Comparison of ENCODE assay signal across 10 mouse cellular contexts in the genomic region with DNA sequence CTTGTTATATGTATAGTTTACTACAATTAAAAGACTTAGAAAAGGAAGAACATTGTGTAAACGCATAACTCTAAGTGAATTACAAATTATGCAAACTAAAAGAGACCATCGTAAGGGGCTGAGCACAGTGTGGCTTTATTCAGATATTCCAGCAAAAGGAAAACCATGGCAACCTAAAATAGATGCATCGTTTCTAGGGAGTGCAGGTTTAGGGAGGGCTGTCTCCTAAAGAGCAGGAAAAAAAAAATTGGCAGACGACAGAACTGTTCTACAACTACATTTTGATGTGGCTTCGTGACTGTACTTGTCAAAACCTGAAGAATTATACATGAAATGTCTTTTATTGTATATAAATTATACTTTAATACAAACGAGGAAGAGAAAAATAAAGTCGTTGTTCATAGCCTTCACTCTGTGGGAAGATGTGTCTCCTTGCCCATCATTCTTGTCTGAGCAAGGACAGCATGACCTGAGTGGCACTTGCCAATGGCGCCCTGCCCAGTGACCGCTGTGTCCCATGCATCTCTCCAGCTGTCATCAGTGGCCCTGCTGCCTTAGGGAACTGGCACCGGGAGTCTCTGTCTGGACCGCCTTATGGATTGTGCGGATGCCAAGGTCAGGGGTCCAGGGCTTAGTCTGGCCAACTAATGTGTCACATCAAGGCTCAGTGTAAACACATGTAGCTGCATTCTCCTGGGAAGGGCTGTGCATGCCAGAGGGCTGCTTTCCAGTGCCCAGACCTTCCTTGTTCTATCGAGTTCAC.
A peak's percentile ranks its signal among the peaks of the same experiment; 100 is the strongest.
DNase-seq lines count a peak whose midpoint lies in the region; ATAC-seq and TF ChIP-seq lines count a peak whose summit lies in the region.
"Had no signal": no experiment of that assay in that cellular context is flagged by ENCODE, and none has a peak within 500 bp of the region (broad histone marks: within the 10 kb centered on the region; RNA-seq: fewer than 3 reads in every experiment).

No protein-coding gene starts in this region.

- H3K27ac ChIP-seq in hindbrain, postnatal 0 days: peak overlapping the region; percentile 54; the same call in 1 of the 2 replicates
- no peak overlapping the region for H3K27ac ChIP-seq in hindbrain, embryonic 13.5 days
- H3K27ac ChIP-seq: liver, embryonic 15.5 days had no signal

- ATAC-seq in hindbrain, postnatal 0 days: peak; percentile 91
- no peak for ATAC-seq in hindbrain, embryonic 13.5 days (ENCODE audit: low FRiP score)

- no peak overlapping the region for H3K9ac ChIP-seq in hindbrain, postnatal 0 days (replicated peaks; ENCODE audit: low read length)
- no peak overlapping the region for H3K9ac ChIP-seq in hindbrain, embryonic 13.5 days
- H3K9ac ChIP-seq: liver, embryonic 15.5 days had no signal

- H3K4me3 ChIP-seq in hindbrain, postnatal 0 days (ENCODE audit: low read length): no peak overlapping the region
- no peak overlapping the region for H3K4me3 ChIP-seq in hindbrain, embryonic 13.5 days
- H3K4me3 ChIP-seq: liver, embryonic 15.5 days had no signal

- no peaks in the 10 kb centered on the region for H3K27me3 ChIP-seq in hindbrain, postnatal 0 days (ENCODE audit: insufficient read depth, low read length)
- no peaks in the 10 kb centered on the region for H3K27me3 ChIP-seq in hindbrain, embryonic 13.5 days
- H3K27me3 ChIP-seq: liver, embryonic 15.5 days had no signal

- peak; percentile 84 for DNase-seq in hindbrain, postnatal 0 days (ENCODE audit: low spot score)
- DNase-seq in adrenal gland, adult 8-10 months: peak; percentile 76
- DNase-seq in cerebellum, adult 11 months: peak; percentile 92
- peak; percentile 58 to 75 for DNase-seq in heart, postnatal 10 days
- no peak for DNase-seq in thymus, postnatal 36 days
- DNase-seq in liver: no peak
- DNase-seq: thymus, postnatal 14 days had no signal

- peaks cover 7% of the 10 kb centered on the region; the same call in 1 of the 2 replicates for H3K4me1 ChIP-seq in hindbrain, postnatal 0 days (ENCODE audit: insufficient read depth, low read length)
- H3K4me1 ChIP-seq in hindbrain, embryonic 13.5 days (replicated peaks): peaks cover 11% of the 10 kb centered on the region; the same call in 1 of the 2 replicates
- H3K4me1 ChIP-seq: liver, embryonic 15.5 days had no signal

- no peaks in the 10 kb centered on the region for H3K9me3 ChIP-seq in hindbrain, postnatal 0 days (ENCODE audit: low read length)
- H3K9me3 ChIP-seq in hindbrain, embryonic 13.5 days: no peaks in the 10 kb centered on the region
- H3K9me3 ChIP-seq: liver, embryonic 15.5 days had no signal

- no peaks in the 10 kb centered on the region for H3K36me3 ChIP-seq in hindbrain, postnatal 0 days (ENCODE audit: insufficient read depth, low read length)
- H3K36me3 ChIP-seq in hindbrain, embryonic 13.5 days: no peaks in the 10 kb centered on the region
- H3K36me3 ChIP-seq: G1E; liver, embryonic 15.5 days had no signal

- intact Hi-C loops in heart, postnatal 10 days (cut with DNase I): no loop called here

- H3K4me2 ChIP-seq in hindbrain, postnatal 0 days (ENCODE audit: low read depth, low read length): 0 out of 2 replicates have a peak overlapping the region, but pooled peaks have one; percentile 16
- no peak overlapping the region for H3K4me2 ChIP-seq in hindbrain, embryonic 13.5 days
- H3K4me2 ChIP-seq: liver, embryonic 15.5 days had no signal

- 34% methylated on average over 13 of the region's 13 CpGs for WGBS in hindbrain, postnatal 0 days
- WGBS in hindbrain, embryonic 13.5 days: 64% methylated on average over 13 of the region's 13 CpGs

- no peak for TF ChIP-seq CTCF in hindbrain, postnatal 0 days (IDR thresholded peaks at IDR 0.05; ENCODE audit: low read depth)

Comparison
In these comparisons a context has a peak if more than half of its experiments do, and no peak if none do; other contexts are left out.
1. DNase-seq: peak in hindbrain, postnatal 0 days (single experiment), adrenal gland, adult 8-10 months (single experiment), cerebellum, adult 11 months (single experiment) and heart, postnatal 10 days (2 of 2); none in thymus, postnatal 36 days (0 of 2) and liver (single experiment).